Mouse (Mus musculus): ENCODE measurements around the gene Gm20737. TPM values are rescaled to one million over a fixed set of nuclear protein-coding genes. Genes with fewer than 3 reads are reported as not detected.
"Not testable (repeated sequence)": the region's sequence is repeated elsewhere in the genome, so short reads cannot be mapped to it uniquely, and the experiment has no call there.

Gm20737 gene
- polyA plus RNA-seq (2014; fragmentation: Nextera tagmentation; extraction: Ambion mirVana) = not detected in 2 replicates

DNA sequence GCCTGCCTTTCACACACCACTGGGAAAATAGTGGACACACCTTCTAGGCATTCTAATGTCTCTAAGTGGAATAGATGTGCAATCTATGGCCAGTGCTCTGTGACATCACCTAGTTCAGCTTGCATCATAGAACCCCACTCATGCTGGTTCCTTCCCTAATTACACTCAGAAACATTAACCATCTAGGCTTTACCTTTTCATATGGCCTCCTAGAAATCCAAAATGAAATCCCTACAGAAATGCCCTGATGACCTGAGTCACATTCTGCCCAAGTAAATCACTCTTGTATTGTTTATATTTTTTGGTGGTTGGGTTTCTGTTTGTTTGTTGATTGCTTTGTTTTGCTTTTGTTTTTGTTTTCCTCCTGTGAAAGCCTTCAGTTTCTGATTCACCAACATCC is at the start of gene Gm20737:
Gene Gm20737 (minus strand): TSS at position 101 of the 400 bp plus-strand sequence.
- H3K9ac ChIP-seq; H3K9me3 ChIP-seq (ENCODE audit: control insufficient read depth, low read length); ATAC-seq (ENCODE audit: low FRiP score); H3K4me1 ChIP-seq (replicated peaks; ENCODE audit: control insufficient read depth, insufficient read depth, low read length); H3K36me3 ChIP-seq (replicated peaks; ENCODE audit: control insufficient read depth, insufficient read depth); H3K27me3 ChIP-seq (ENCODE audit: control insufficient read depth, insufficient read depth, low read length); H3K27ac ChIP-seq; H3K4me3 ChIP-seq (replicated peaks; ENCODE audit: low read length); DNase-seq (ENCODE audit: low spot score); H3K4me2 ChIP-seq (replicated peaks): not testable (repeated sequence)

DNA sequence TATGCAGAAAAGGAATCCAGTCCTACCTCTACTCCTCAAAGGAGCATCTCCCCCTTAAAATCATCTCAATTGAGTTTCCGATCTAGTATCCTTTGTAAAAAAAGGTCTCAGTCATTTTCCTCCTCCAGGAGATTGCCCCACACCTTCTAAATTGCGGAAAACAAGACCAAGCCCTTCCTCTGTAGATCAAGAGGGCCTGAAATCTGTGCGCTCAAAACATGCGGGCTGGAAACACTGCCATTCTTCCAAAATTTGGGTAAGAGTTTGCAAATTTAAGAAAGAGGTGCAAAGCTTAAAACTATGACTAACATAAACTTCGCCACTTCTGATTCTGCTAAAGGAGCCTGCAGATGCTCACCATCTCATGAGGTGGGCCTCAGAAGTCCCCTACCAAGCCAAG is 17.3 kb upstream of the Gm20737 start, which contains the start of gene Gm21775:
Gene Gm21775 (plus strand): TSS at position 301 of the 400 bp plus-strand sequence.
- H3K9ac ChIP-seq; H3K4me3 ChIP-seq (replicated peaks; ENCODE audit: low read length); ATAC-seq (ENCODE audit: low FRiP score); H3K36me3 ChIP-seq (replicated peaks; ENCODE audit: control insufficient read depth, insufficient read depth); H3K4me1 ChIP-seq (replicated peaks; ENCODE audit: control insufficient read depth, insufficient read depth, low read length); H3K27me3 ChIP-seq (ENCODE audit: control insufficient read depth, insufficient read depth, low read length); DNase-seq (ENCODE audit: low spot score); H3K4me2 ChIP-seq (replicated peaks); H3K9me3 ChIP-seq (ENCODE audit: control insufficient read depth, low read length); H3K27ac ChIP-seq: not testable (repeated sequence)
- WGBS = 77% methylated on average over 2 of the region's 5 CpGs

Other genes with a start within 250 kb of the Gm20737 start
- gene Gm20834, start 211.5 kb downstream of the Gm20737 start, polyA plus RNA-seq (2014; fragmentation: Nextera tagmentation; extraction: Ambion mirVana) = not detected in 2 replicates
- gene Gm28510, start 123.3 kb downstream of the Gm20737 start, polyA plus RNA-seq (2014; fragmentation: Nextera tagmentation; extraction: Ambion mirVana) = not detected in 2 replicates
- gene Gm21775, start 17.4 kb upstream of the Gm20737 start, polyA plus RNA-seq (2014; fragmentation: Nextera tagmentation; extraction: Ambion mirVana) = not detected in 2 replicates
- not detected in 2 replicates for gene Gm21900, start 80.3 kb upstream of the Gm20737 start, polyA plus RNA-seq (2014; fragmentation: Nextera tagmentation; extraction: Ambion mirVana)
- not detected in 2 replicates for gene Gm20777, start 216.4 kb upstream of the Gm20737 start, polyA plus RNA-seq (2014; fragmentation: Nextera tagmentation; extraction: Ambion mirVana)